Mouse (Mus musculus): ENCODE results near the gene Ppm1l. TPM values are rescaled to one million over a fixed set of nuclear protein-coding genes. Genes with fewer than 3 reads are reported as not detected.

Ppm1l gene
- total RNA-seq, 2 experiments from 2014 or later: 90.3 to 91.8 TPM

DNA sequence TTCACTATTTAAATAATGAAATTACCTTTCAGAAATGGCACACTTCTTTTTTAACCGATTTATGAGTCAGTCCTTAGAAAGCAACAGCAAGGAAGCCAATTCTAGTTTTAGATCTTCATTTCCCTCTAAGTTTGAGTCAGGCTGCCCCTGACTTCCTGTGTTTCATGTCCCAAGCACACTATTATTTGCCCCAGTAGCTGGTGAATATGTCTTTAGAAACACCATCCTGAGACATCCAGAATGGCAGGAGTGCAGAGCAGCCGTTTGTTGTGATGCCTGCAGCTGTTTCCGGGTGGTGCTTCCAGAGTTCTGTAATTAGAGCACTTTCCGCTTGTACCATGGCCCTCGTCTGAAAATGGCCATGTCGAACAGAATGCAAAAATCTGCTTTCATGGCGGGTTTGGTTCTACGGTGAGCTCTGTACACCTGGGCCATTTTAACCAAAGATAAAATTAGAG is 208.4 kb downstream of the Ppm1l start:
- TF ChIP-seq CTCF (IDR thresholded peaks at IDR 0.05): no peak
- intact Hi-C loops (cut with DNase I): loop anchor here (2.0 kb wide), 1 partner anchor 24 kb away; no protein-coding TSS in a partner anchor
- DNase-seq: peak; percentile 35
- Histone ChIP-seq H3K27ac (peak overlapping the region; percentile 90), H3K4me3 (peak overlapping the region; percentile 54)

DNA sequence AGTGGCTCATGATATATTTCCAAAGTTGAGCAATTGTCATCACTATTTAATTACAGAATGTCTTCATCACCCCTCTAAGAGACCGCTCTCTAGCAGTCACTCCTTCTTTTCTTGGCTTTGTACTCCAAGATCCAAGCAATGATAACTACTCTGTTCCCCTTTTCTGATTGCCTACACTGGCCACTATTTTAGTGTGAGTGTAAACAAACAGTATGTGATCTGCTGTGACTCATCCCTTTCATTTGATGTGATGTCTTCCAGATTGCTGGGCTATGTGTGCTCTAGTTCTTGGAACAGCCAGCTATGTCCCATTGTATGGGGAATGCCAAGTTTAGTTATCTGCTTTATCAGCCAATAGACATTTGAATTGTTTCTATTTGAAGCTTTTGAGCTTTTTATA is 210.7 kb downstream of the Ppm1l start:
- TF ChIP-seq CTCF (IDR thresholded peaks at IDR 0.05): no peak
- DNase-seq: no peak
- H3K4me3 ChIP-seq: no peak overlapping the region
- H3K27ac ChIP-seq: no peak overlapping the region
- intact Hi-C loops (cut with DNase I): no loop called here

DNA sequence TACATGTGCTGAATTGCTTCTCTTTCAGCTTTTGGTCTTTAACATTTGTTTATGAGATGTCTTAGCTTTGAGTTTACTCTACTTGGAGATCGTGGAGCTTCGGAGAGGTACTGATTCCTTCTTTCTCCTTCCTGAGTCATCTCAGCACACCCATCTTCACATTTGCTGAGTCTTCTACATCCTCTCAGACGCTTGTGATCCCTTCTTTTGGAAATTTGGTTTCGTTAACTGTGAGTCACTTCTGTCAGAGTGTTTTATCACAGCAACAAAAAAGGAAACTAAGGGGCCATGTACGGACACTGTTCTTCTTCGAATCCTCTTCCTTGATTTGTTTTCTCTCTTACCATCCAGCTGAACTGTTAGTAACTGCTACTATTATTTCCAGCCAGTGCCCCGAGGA is 212.9 kb downstream of the Ppm1l start:
- no peak for DNase-seq
- Histone ChIP-seq H3K4me3 (no peak overlapping the region), H3K27ac (peak overlapping the region; percentile 24; the same call in 1 of the 2 replicates)
- intact Hi-C loops (cut with DNase I): no loop called here
- TF ChIP-seq CTCF (IDR thresholded peaks at IDR 0.05): no peak

DNA sequence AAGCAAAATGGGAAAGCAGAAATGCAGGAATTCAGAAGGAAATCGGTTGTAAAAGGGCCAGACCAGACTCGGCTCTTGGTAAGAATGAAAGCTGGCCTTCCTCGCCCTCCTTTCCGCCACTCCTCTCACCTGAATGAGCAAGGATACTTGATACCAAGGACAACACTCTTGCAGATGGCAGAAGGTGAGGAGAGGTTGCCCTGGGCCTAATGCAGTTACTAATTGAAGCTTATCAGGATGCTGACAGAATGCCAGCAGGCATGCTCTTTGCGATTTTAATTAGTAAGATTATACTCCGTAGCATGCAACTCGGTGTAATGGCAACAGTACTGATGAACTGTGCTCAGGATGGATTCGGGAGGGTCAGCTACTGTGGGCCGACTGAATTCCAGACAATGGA is 214.8 kb downstream of the Ppm1l start:
- intact Hi-C loops (cut with DNase I): no loop called here
- H3K27ac ChIP-seq: no peak overlapping the region
- DNase-seq: no peak
- H3K4me3 ChIP-seq: no peak overlapping the region
- TF ChIP-seq CTCF (IDR thresholded peaks at IDR 0.05): no peak

DNA sequence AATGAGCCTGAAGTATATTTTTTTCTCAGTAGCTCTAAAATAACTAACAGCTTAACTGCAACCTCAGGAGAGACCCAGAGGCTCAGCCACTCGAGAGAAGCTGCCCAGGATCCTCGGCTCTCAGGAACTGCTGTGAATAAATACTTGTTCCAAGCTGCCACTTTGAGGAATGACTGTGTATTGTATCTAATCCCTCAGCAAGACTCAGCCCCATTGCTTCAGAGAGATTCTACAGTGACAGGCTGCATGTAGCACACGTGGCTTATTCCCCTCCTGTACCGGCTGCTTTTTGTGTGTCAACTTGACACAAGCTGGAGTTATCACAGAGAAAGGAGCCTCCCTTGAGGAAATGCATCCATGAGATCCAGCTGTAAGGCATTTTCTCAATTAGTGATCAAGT is 216.0 kb downstream of the Ppm1l start:
- TF ChIP-seq CTCF (IDR thresholded peaks at IDR 0.05): no peak
- H3K27ac ChIP-seq: no peak overlapping the region
- H3K4me3 ChIP-seq: no peak overlapping the region

DNA sequence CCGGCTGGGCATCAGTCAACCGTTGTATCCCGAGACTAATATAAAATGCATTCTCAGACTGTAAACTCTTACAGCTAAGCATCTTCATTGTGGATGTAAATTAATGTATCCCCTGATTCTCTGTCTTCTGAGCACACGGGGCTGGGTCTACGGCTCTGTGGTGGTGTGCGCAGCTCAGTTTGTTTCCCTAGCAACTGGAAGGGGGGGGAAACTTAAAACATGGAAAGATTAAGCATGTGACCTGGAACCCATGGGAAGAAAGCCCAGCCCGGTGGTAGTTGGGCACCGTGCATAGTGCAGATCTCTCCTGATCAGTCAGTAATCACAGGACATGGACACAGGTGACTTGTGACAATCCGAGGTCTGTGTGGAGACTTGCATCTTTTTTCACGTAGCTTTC is 218.8 kb downstream of the Ppm1l start:
- Histone ChIP-seq H3K27ac (no peak overlapping the region), H3K4me3 (no peak overlapping the region)
- DNase-seq: no peak
- intact Hi-C loops (cut with DNase I): no loop called here
- TF ChIP-seq CTCF (IDR thresholded peaks at IDR 0.05): no peak

More for the DNA sequence above, 216.0 kb downstream of the Ppm1l start:
- DNase-seq: no peak
- intact Hi-C loops (cut with DNase I): no loop called here

DNA sequence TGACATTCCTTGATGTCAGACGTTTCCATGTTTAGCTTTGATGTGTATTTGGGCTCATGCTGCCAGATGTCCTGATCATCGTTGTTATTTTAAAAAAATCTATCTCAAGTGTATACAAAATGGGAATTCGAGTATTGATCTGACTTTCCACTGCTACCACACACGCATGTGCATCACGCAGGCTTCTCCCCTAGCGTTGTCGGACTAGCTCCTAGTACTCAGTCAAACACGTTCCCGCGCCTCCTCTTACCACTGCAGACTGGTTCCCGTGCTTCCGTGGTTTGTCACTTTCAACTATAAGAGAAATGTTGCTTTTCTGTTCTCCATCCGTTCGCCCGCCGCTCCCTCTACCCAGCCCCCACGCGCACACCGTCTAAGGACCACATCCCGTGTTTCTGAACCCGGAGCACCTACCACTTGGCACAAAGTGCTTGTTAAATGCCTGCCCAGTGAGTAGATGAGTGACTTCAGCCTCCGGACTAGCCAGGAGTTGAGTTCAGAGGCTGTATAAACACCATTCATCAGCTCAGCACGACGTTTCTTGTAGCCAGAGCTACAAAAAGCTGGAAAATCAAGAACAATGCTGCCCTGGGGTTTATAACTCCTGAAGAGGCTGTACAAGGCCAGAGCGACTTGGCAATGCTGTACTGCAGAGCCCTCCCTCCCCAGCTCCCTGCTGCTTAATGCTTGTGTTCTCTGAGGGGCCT is 219.4 kb downstream of the Ppm1l start:
- intact Hi-C loops (cut with DNase I): no loop called here
- no peak for TF ChIP-seq CTCF (IDR thresholded peaks at IDR 0.05)
- DNase-seq: no peak
- Histone ChIP-seq H3K4me3 (no peak overlapping the region), H3K27ac (no peak overlapping the region)

DNA sequence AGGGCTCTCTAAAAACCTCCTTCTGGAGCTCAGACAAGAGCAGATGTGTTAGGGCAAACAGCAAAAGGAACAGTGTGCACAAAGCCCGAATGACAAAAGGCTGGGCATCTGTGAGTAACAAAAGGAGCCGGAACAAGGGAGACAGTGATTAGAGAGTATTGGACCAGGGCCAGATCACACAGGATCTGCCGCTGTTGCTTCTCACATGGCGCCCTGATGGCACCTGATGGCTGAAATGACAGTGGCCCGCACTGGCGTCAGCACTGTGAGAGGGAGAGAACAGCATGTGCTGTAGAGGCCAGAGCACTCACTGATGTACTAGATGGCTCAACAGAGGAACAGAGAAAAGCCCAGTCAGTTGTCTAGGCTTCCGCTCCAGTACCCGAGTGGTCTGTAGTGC is 226.3 kb downstream of the Ppm1l start:
- Histone ChIP-seq H3K27ac (peak overlapping the region; percentile 28; the same call in 1 of the 2 replicates), H3K4me3 (no peak overlapping the region)
- TF ChIP-seq CTCF (IDR thresholded peaks at IDR 0.05): no peak
- peak; percentile 31 for DNase-seq
- intact Hi-C loops (cut with DNase I): no loop called here

DNA sequence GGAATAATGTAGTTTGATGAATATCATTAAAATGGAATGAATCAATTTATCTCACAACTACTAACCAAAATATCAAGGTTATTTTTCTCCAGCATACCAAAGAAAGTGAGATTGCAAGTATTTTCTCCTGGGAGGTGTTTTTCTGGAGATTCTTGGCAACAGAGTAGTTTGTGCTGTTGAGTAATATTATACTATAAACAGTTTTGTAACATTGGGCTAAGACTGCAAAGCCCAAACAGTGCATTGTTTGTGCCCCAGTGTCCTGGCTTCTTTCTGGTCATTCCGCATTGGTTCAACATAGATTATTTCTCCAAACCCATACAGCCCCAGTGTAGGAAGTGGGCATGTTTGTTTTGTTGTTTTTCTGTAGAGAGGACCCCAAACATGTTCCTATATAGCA is 227.1 kb downstream of the Ppm1l start:
- TF ChIP-seq CTCF (IDR thresholded peaks at IDR 0.05): no peak
- no peak for DNase-seq
- no peak overlapping the region for H3K4me3 ChIP-seq
- intact Hi-C loops (cut with DNase I): no loop called here
- no peak overlapping the region for H3K27ac ChIP-seq

DNA sequence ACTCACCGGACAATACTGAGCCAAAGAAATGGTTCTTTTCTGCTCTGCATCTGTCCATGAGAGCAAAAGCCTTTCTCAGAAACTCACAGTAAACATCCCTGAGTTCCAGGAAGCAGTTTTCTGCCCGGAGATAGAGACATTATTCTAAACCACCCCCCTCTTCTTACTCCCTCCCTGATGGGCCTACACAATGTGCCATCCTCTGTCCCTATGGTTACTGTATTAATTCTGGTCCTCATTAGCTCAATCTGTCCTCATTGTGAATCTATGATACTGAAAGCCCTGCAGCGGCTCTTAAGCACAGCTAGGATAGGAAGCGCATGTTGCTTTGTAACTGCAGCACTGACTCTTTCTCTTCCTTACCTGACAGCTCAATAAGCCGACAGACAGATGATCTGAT is 228.4 kb downstream of the Ppm1l start:
- no peak overlapping the region for H3K4me3 ChIP-seq
- no peak for TF ChIP-seq CTCF (IDR thresholded peaks at IDR 0.05)
- no peak for DNase-seq
- no peak overlapping the region for H3K27ac ChIP-seq
- intact Hi-C loops (cut with DNase I): no loop called here

DNA sequence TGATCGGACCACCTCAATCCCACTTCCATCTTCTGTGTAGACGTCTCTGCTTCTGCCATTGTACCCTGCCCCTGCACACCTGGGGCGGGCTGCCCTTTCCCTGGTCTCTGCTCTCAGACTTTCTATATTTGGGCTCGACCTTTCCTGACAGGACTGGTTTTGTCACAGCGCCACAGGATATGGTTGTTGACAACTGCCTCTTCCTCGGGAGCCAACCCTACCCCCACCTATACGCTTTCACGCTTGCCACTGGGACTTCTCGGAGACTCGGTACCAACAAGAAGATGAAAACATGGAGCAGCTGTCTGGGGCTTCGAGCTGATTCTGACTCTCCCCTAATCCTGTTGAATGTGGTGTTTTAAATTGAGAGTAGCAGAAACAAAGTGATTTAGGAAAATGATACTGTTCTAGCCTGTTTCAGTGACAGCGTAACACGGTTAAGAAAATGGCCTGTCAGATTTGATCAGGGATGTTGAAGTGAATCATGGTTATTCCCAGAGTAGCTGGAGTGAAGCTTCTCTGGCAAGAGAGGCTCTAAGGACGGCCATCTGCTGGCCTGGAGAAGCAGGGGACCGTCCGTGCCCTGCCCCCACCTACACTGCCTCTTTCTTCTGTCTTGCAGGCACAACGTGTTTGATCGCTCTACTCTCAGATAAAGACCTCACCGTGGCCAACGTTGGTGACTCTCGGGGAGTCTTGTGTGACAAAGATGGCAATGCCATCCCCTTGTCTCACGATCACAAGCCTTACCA is 232.2 kb downstream of the Ppm1l start:
- intact Hi-C loops (cut with DNase I): loop anchor here (2.0 kb wide), 1 partner anchor 24 kb away; no protein-coding TSS in a partner anchor
- Histone ChIP-seq H3K27ac (peak overlapping the region; percentile 92), H3K4me3 (peak overlapping the region; percentile 58)
- TF ChIP-seq CTCF (IDR thresholded peaks at IDR 0.05): peak; percentile 21; the same call in 1 of the 2 replicates
- peak; percentile 81 for DNase-seq

DNA sequence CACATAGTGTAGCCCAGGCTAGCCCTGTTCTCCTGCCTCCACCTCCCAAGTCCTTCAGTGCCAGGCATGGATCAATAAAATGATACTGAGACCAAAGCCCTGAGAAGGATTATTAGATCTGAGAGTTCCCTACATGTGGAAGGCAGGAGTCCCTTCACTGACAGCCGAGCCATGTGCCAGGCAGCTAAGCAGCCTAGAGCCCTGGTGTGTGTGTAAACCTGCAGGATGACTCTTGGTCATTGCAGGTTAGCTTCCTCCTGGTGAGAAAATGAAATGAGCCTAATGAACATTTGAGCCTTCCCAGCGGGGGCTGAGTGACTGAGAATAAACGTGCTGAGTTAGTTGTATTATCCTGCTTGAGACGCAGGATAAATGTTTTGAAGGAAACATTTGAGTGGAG is 232.9 kb downstream of the Ppm1l start:
- DNase-seq: no peak
- intact Hi-C loops (cut with DNase I): loop anchor here (2.0 kb wide), 1 partner anchor 25 kb away; no protein-coding TSS in a partner anchor
- H3K4me3 ChIP-seq: peak overlapping the region; percentile 58
- no peak for TF ChIP-seq CTCF (IDR thresholded peaks at IDR 0.05)
- H3K27ac ChIP-seq: peak overlapping the region; percentile 92

DNA sequence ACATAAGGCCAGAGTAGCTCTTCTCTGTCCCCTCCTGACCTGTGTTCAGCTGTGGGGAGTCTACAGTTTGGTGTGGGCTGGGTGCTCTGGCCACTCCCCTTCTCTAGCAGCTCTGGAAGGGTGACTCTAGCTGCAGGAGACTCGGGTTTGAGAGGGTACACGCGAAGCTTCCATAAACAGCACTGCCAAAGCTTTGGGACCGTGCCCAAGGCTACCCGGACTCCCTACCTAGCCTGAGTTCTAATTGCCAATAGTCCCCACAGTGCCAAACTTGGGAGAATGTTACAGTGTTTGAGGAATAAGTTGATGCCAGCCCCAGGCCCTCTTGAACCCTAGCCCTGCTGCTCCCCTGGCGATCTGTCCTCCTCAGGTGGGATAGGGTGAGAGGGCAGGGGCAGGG is 238.8 kb downstream of the Ppm1l start:
- intact Hi-C loops (cut with DNase I): no loop called here
- DNase-seq: no peak
- Histone ChIP-seq H3K27ac (no peak overlapping the region), H3K4me3 (no peak overlapping the region)
- no peak for TF ChIP-seq CTCF (IDR thresholded peaks at IDR 0.05)
